Mouse (Mus musculus) forebrain, embryonic 13.5 days (tissue): ENCODE measurements around the gene Tmem50b. TPM values are rescaled to one million over a fixed set of nuclear protein-coding genes. Genes with fewer than 3 reads are reported as not detected.

Experiments used
- ATAC-seq: fragments of 200-750 bp; cut with Nextera tagmentation; 2 replicates; pipeline ENCODE4 v1.8.0; 2017
- H3K27ac ChIP-seq: fragments of 300-500 bp; sonication (generic); 2 replicates; pipeline ENCODE4 v1.5.1; 2015; ENCODE audit warnings: inconsistent platforms, mild to moderate bottlenecking, moderate library complexity
- H3K27me3 ChIP-seq: fragments of 300-500 bp; sonication (generic); 2 replicates; pipeline ENCODE4 v1.6.1; 2015; ENCODE audit warnings: mild to moderate bottlenecking, inconsistent platforms
- H3K36me3 ChIP-seq: fragments of 300-500 bp; sonication (generic); 2 replicates; pipeline ENCODE4 v1.6.1; 2015; ENCODE audit warnings: mild to moderate bottlenecking, inconsistent platforms; ENCODE audit not compliant: poor library complexity, severe bottlenecking
- H3K4me1 ChIP-seq: fragments of 300-500 bp; sonication (generic); 2 replicates; pipeline ENCODE4 v1.6.1; 2015; ENCODE audit warnings: inconsistent platforms
- H3K4me2 ChIP-seq: fragments of 300-500 bp; sonication (generic); 2 replicates; pipeline ENCODE4 v1.6.1; 2015; ENCODE audit warnings: inconsistent platforms, mild to moderate bottlenecking, moderate library complexity
- H3K4me3 ChIP-seq: fragments of 300-500 bp; sonication (generic); 2 replicates; pipeline ENCODE4 v1.5.1; 2015; ENCODE audit warnings: mild to moderate bottlenecking, inconsistent platforms
- H3K9ac ChIP-seq: fragments of 300-500 bp; sonication (generic); 2 replicates; pipeline ENCODE4 v1.6.1; 2015; ENCODE audit warnings: mild to moderate bottlenecking, inconsistent platforms
- H3K9me3 ChIP-seq: fragments of 300-500 bp; sonication (generic); replicated peaks from 2 replicates; pipeline ENCODE4 v1.6.1; 2016; ENCODE audit warnings: inconsistent platforms
- WGBS: fragments of 180-500 bp; shearing (Covaris S2); methylation state at CpG from one replicate; pipeline ENCODE4 v1.1.7; 2015; 5-methylcytosine and 5-hydroxymethylcytosine counted together
- polyA plus RNA-seq: library from polyadenylated mRNA; unstranded; fragments of >200 nt; fragmentation: Nextera tagmentation; extraction: Ambion mirVana; gene quantifications from 2 replicates; pipeline ENCODE4 v1.2.1, GENCODE M21; 2015

The Tmem50b gene
- polyA plus RNA-seq, 1 experiment from 2014 or later = 55.6 TPM

DNA sequence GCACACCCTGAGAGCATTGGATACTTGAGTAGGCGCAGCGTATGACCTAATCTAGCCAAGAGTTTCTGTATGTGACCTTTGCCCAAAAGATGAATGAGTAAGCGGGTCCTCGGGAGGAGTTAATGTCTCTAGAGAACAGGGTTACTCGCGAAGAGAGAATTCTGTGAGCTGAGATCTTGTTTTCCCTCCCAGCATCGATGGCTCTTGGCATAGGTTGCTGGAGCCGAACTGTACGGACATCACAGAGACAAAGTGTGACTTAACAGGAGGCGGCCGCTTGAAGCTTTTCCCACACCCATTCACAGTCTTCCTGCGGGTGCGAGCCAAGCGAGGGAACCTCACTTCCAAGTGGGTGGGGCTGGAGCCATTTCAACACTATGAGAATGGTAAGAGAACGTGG is 39.9 kb downstream of the Tmem50b start:
- peaks cover 46% of the 10 kb centered on the region for H3K36me3 ChIP-seq
- 87% methylated on average over 15 of the region's 15 CpGs for WGBS
- H3K4me3 ChIP-seq = no peak overlapping the region
- H3K4me1 ChIP-seq = 0 out of 2 replicates have a peak, but pooled peaks cover 8% of the 10 kb centered on the region
- H3K9me3 ChIP-seq = no peaks in the 10 kb centered on the region
- no peak overlapping the region for H3K27ac ChIP-seq
- H3K27me3 ChIP-seq = no peaks in the 10 kb centered on the region
- no peak overlapping the region for H3K9ac ChIP-seq
- H3K4me2 ChIP-seq = no peak overlapping the region
- ATAC-seq = no peak

DNA sequence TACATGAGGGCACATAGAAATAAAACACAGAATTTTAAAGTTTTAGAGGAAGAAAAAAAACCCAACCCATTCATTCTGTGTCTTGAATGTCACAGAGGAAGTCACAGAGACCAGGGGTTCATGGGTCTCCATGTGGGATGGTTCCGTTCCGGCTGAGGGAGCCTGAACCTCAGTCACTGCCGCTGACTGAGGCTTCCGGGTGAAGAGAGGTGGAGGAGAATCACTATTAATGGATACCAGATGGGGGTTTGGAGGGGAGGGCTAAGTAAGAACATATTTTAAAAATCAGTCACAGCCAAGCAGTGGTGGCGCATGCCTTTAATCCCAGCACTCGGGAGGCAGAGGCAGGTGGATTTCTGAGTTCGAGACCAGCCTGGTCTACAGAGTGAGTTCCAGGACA is 40.4 kb downstream of the Tmem50b start:
- 88% methylated on average over 7 of the region's 7 CpGs for whole genome bisulfite sequencing
- Histone ChIP-seq H3K4me1 (0 out of 2 replicates have a peak, but pooled peaks cover 8% of the 10 kb centered on the region), H3K27ac (no peak overlapping the region), H3K4me2 (no peak overlapping the region), H3K4me3 (no peak overlapping the region), H3K27me3 (no peaks in the 10 kb centered on the region), H3K36me3 (peaks cover 41% of the 10 kb centered on the region), H3K9me3 (no peaks in the 10 kb centered on the region), H3K9ac (no peak overlapping the region)
- ATAC-seq = no peak

DNA sequence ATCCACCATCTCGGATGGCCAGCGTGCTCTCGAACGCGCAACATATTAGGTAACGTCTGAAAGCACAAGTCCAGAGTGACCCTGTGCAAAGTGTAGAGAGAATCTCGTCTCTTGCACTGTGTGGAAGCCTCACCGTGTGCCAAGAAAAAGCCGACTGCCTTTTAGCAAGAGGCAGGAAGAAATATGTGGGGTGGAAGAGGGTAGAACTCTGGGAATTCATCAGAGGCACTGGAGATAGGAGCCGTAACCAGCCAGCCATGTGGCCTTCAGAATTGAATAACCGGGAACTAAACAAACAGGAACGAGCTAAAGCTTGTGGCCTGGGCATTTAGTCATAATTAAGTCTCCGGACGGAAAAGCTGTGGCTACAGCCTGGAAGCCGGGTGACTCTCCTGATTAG is 40.9 kb downstream of the Tmem50b start:
- Histone ChIP-seq H3K36me3 (peaks cover 35% of the 10 kb centered on the region), H3K9me3 (no peaks in the 10 kb centered on the region), H3K4me3 (no peak overlapping the region), H3K4me1 (0 out of 2 replicates have a peak, but pooled peaks cover 8% of the 10 kb centered on the region), H3K4me2 (no peak overlapping the region), H3K27me3 (no peaks in the 10 kb centered on the region), H3K27ac (no peak overlapping the region), H3K9ac (no peak overlapping the region)
- ATAC-seq = no peak
- 86% methylated on average over 15 of the region's 15 CpGs for WGBS

DNA sequence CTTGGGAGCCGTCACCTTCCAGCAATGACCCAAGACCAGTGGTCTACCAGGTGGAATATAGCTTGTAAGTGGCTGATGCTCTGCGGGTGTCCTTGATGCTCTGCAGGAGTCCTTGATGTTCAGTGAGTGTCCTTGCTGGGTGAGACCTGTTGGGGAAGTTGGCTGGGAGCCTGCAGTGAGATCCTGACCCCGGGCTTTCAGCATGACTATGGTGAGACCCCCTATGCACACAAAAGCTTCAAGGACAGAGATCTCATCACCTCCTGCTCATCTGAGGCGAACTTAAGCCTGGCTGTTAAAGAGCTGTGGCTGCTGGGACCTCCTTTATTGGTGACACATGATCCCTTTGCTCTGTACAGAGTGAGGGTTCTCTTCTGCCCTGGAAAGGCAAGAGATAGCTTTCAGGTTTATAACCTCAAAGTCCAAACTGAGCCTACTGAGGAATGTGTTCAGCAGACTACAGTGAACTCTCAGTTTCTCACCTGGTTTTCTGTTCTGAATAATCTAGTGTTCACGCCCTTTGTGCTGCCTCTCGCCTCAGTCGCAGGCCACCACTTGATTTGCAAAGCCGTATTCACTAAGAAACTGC is 42.5 kb downstream of the Tmem50b start:
- H3K9ac ChIP-seq = no peak overlapping the region
- ATAC-seq = no peak
- H3K9me3 ChIP-seq = no peaks in the 10 kb centered on the region
- H3K4me1 ChIP-seq = peaks cover 9% of the 10 kb centered on the region; the same call in 1 of the 2 replicates
- H3K4me2 ChIP-seq = no peak overlapping the region
- H3K4me3 ChIP-seq = no peak overlapping the region
- WGBS = 88% methylated on average over 8 of the region's 8 CpGs
- no peak overlapping the region for H3K27ac ChIP-seq
- H3K27me3 ChIP-seq = no peaks in the 10 kb centered on the region
- peaks cover 24% of the 10 kb centered on the region for H3K36me3 ChIP-seq

DNA sequence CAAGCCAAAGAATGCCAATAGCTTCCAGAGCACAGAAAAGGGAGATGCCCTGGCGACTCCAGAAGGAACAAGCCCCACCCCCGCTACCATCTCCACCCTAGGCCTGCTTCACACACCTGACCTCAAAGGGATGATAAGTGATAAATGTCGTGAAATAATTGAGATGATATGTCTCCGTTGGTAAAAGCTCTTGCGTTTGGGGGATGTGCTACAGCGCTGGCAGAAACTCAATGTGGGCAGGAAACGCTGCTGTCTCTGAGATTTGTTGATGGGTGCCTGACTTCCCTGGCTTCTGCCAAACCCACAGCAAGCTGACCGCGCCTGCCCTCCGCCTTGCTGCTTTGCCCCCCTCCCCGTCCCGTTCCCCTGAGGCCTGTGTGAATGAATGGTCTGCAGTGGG is 44.0 kb downstream of the Tmem50b start:
- H3K36me3 ChIP-seq = peaks cover 19% of the 10 kb centered on the region

DNA sequence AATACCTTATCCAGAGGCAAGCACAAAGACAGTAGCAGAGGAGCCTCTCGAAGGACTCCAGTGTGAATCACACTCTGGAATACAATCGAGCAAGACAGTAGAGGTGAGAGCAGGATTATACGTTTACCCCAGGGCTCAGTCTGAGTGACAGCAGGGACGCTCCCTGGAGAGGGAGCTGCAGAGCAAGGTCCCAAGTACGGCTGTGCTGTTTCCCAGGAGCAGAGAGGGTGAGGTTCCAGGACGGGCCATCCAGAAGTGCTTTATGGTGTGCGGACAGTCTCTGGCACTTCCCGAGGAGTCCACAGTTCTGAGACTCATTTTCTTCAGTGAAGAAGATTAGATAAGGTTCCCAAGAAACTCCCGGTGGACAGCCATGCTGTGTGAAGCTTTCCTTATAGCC is 45.5 kb downstream of the Tmem50b start:
- H3K36me3 ChIP-seq = peaks cover 10% of the 10 kb centered on the region
- no peaks in the 10 kb centered on the region for H3K27me3 ChIP-seq
- no peak overlapping the region for H3K4me2 ChIP-seq
- peaks cover 32% of the 10 kb centered on the region for H3K4me1 ChIP-seq
- no peaks in the 10 kb centered on the region for H3K9me3 ChIP-seq
- no peak for ATAC-seq
- WGBS = 67% methylated on average over 9 of the region's 9 CpGs
- no peak overlapping the region for H3K9ac ChIP-seq
- no peak overlapping the region for H3K4me3 ChIP-seq
- H3K27ac ChIP-seq = no peak overlapping the region

More for the DNA sequence above, 44.0 kb downstream of the Tmem50b start:
- Histone ChIP-seq H3K9ac (no peak overlapping the region), H3K4me3 (no peak overlapping the region), H3K27ac (no peak overlapping the region), H3K27me3 (no peaks in the 10 kb centered on the region), H3K9me3 (no peaks in the 10 kb centered on the region), H3K4me2 (no peak overlapping the region), H3K4me1 (peaks cover 21% of the 10 kb centered on the region)
- no peak for ATAC-seq
- 65% methylated on average over 12 of the region's 12 CpGs for WGBS

DNA sequence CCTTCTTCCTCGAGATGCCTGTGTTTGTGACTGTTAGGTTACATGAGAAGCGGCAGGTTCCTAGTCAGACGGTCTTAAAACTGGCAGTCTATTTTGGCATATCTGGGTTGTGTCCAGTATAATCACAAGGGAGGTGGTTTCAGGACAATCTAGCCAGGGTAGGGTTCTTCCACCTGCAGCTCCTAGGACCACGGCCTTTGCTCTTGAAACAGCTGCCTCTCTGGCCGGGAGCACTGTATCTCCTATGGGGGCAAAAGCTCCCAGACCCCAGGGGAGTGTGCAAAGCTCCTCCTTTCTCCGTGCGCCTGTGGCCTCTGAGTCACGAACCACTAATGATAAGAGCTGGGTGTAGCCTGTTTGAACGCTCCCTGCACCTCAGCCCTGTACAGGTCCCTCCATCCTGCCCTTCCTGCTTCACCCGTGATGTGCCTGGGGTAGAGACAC is 46.5 kb downstream of the Tmem50b start:
- WGBS = 72% methylated on average over 10 of the region's 10 CpGs
- H3K9ac ChIP-seq = no peak overlapping the region
- H3K36me3 ChIP-seq = peaks cover 10% of the 10 kb centered on the region
- no peak for ATAC-seq
- H3K4me2 ChIP-seq = no peak overlapping the region
- H3K4me3 ChIP-seq = no peak overlapping the region
- no peaks in the 10 kb centered on the region for H3K27me3 ChIP-seq
- no peak overlapping the region for H3K27ac ChIP-seq
- H3K4me1 ChIP-seq = peaks cover 32% of the 10 kb centered on the region
- no peaks in the 10 kb centered on the region for H3K9me3 ChIP-seq

DNA sequence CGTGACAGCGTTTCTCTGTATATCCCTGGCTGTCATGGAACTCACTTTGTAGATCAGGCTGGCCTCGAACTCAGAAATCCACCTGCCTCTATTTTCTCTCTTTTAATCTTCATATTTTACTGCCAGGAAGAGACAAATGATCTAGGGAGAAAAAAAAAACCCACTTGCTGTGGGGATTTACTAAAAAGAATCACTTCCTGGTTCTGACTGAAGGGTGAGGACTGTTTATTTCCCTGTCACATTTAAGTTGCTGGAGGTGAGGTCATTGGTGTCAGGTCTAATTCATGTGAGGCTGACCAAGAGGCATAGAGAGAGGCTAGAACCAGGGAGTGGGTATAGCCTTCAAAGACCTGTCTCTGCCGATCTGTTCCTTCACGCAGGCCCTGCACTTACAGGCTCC is 48.0 kb downstream of the Tmem50b start:
- H3K36me3 ChIP-seq = no peaks in the 10 kb centered on the region
- no peaks in the 10 kb centered on the region for H3K9me3 ChIP-seq
- 48% methylated on average over 5 of the region's 5 CpGs for WGBS
- H3K4me1 ChIP-seq = peaks cover 32% of the 10 kb centered on the region
- H3K9ac ChIP-seq = no peak overlapping the region
- H3K4me3 ChIP-seq = no peak overlapping the region
- no peaks in the 10 kb centered on the region for H3K27me3 ChIP-seq
- peak overlapping the region; percentile 41; the same call in 1 of the 2 replicates for H3K4me2 ChIP-seq
- ATAC-seq = no peak
- H3K27ac ChIP-seq = no peak overlapping the region

DNA sequence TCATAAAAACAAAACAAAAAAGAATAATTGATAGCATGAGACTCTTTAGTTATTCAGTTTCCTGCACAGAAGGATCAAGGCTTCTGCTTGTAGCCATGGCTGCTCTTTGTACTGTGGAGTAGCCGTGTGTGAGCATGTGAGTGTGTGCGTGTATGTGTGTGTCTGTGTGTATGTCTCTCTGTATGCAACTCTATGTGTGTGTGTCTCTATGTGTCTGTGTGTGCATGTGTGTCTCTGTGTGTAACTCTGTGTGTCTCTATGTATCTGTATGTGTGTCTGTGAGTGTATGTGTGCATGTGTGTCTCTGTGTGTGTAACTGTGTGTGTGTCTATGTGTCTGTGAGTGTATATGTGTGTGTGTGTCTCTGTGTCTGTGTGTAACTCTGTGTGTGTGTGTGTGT is 48.6 kb downstream of the Tmem50b start:
- Histone ChIP-seq H3K36me3 (no peaks in the 10 kb centered on the region), H3K27me3 (no peaks in the 10 kb centered on the region), H3K4me1 (peaks cover 32% of the 10 kb centered on the region), H3K9ac (peak overlapping the region; percentile 43), H3K9me3 (no peaks in the 10 kb centered on the region), H3K4me3 (peak overlapping the region; percentile 19), H3K4me2 (peak overlapping the region; percentile 41), H3K27ac (no peak overlapping the region)
- ATAC-seq = no peak
- WGBS = 62% methylated on average over 2 of the region's 2 CpGs

DNA sequence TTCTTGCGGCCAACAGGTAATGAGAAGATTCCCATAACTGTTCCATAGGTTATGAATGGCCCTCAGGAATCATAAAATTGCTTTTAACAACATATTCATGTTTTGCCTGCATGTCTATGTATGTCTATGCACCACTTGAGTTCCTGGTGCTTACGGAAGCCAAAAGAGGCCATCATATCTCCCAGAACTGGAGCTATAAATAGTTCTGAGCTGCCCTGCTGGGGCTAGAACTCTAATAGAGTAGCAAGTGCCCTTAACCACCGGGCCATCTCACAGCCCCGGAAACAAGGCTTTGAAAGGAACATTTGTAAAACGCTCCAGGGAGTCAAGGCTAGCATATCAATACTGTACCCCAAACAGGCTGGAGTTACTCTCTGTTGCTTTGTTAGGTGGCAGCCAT is 49.0 kb downstream of the Tmem50b start:
- H3K4me3 ChIP-seq = peak overlapping the region; percentile 19
- peak overlapping the region; percentile 43 for H3K9ac ChIP-seq
- H3K9me3 ChIP-seq = no peaks in the 10 kb centered on the region
- ATAC-seq = no peak
- H3K4me2 ChIP-seq = peak overlapping the region; percentile 41
- H3K4me1 ChIP-seq = peaks cover 28% of the 10 kb centered on the region
- 42% methylated on average over 5 of the region's 5 CpGs for WGBS
- no peaks in the 10 kb centered on the region for H3K36me3 ChIP-seq
- no peaks in the 10 kb centered on the region for H3K27me3 ChIP-seq
- H3K27ac ChIP-seq = no peak overlapping the region

DNA sequence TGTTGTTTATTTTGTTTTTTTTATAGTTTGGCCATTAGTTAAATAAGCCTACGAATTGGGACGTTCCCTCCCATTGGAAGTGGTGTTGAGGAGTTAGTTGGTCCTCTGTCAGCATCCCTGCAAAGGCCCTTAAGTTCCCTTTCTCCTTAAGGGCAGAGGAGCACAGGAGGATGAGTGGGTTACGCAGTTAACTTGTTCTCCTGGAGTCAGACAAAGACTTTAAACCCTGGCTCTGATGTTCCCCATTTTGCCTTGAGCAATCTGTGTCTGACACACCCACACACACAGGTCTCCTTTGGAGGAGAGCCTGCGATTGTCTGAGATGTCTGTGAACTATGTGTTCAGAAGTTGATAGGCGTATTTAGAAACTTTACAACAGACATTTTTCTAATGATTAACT is 49.6 kb downstream of the Tmem50b start:
- peak overlapping the region; percentile 73 for H3K4me3 ChIP-seq
- 64% methylated on average over 5 of the region's 5 CpGs for WGBS

DNA sequence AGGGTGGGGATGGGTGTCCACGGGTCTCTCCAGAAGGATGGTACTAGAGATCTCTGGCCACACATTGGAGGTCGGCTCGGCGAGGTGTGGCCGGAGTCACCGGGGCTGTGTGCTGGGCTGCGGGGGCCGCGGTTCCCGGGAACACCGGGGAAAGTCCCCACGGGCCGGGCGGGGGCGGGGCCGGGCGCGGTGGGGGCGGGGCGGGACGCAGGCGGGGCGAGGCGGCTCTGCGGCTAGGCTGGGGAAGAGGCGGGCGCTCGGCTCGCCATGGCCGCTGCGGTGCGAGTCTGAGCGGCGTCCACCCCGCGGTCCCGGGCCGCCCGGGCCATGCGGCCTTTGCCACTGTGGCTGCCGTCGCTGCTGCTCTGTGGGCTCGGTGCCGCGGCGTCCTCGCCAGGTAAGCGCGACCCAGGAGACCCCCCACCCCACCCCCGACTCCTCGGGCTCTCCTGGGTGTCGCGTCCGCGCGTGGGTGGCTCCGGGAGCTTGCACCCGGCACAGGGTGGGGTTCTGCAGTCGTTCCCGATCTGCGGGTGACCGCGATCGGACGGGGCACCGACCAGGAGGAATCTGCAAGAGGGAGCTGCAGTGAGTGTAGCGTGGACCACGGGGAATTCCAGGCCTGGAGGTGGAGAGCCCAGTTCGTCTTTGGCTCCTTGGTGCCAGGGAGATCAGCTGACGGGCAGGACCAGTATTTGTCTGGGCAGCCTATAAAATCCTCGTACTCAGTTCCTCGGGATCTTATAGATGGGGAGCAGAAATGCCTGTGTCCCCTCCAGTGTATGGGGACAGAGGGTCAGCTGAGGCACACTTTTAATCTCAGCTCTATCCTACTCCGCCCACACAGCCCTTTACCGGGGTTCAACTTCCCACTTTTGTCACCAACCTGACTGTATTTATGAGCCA is 50.5 kb downstream of the Tmem50b start, which contains the start of gene Ifngr2:
Gene Ifngr2, plus strand, starts transcription at position 237 of the 906 bp plus-strand sequence.
- ATAC-seq = peak; percentile 89
- no peaks in the 10 kb centered on the region for H3K27me3 ChIP-seq
- peak within 1 kb of the TSS; percentile 72 for H3K4me2 ChIP-seq
- no peaks in the 10 kb centered on the region for H3K36me3 ChIP-seq
- H3K4me3 ChIP-seq = peak within 1 kb of the TSS; percentile 73
- 1% methylated on average over 63 of the region's 74 CpGs for WGBS
- H3K9ac ChIP-seq = peak within 1 kb of the TSS; percentile 82
- H3K9me3 ChIP-seq = no peaks in the 10 kb centered on the region
- peaks cover 25% of the 10 kb centered on the region for H3K4me1 ChIP-seq
- H3K27ac ChIP-seq = no peak within 1 kb of the TSS

More for the DNA sequence above, 49.6 kb downstream of the Tmem50b start:
- Histone ChIP-seq H3K4me1 (peaks cover 24% of the 10 kb centered on the region), H3K27me3 (no peaks in the 10 kb centered on the region), H3K27ac (no peak overlapping the region), H3K9me3 (no peaks in the 10 kb centered on the region), H3K9ac (peak overlapping the region; percentile 82; the same call in 1 of the 2 replicates), H3K4me2 (peak overlapping the region; percentile 72), H3K36me3 (no peaks in the 10 kb centered on the region)
- no peak for ATAC-seq
